Mouse (Mus musculus): ENCODE measurements around the gene Slpi. TPM values are rescaled to one million over a fixed set of nuclear protein-coding genes. Genes with fewer than 3 reads are reported as not detected.

Slpi gene
- polyA plus RNA-seq, 1 experiment from 2014 or later, result 26.6 TPM

GRCm38 (mm10) chr2:164393126-164393525 lies 4.2 kb upstream of the Slpi start:
- H3K27ac ChIP-seq (ENCODE audit: low read length), result no peak overlapping the region
- H3K4me1 ChIP-seq (ENCODE audit: control insufficient read depth, low read depth, low read length), result no peaks in the 10 kb centered on the region; the same call in 1 of the 2 replicates
- H3K27me3 ChIP-seq (ENCODE audit: control insufficient read depth, insufficient read depth, low read depth, low read length), result peaks cover 10% of the 10 kb centered on the region
- H3K4me2 ChIP-seq (ENCODE audit: low read depth, low read length), result no peak overlapping the region
- ATAC-seq (ENCODE audit: low read depth), result no peak
- no peaks in the 10 kb centered on the region for H3K36me3 ChIP-seq (ENCODE audit: control insufficient read depth, insufficient read depth)
- WGBS (ENCODE audit: insufficient replicate concordance), result 69% methylated on average over 29 of the region's 29 CpGs
- no peaks in the 10 kb centered on the region for H3K9me3 ChIP-seq (replicated peaks; ENCODE audit: control insufficient read depth, low read length)
- H3K4me3 ChIP-seq (ENCODE audit: low read depth, low read length), result no peak overlapping the region
- no peak overlapping the region for H3K9ac ChIP-seq (ENCODE audit: low read depth, low read length)

- no peak for ATAC-seq (ENCODE audit: low read depth)
- Histone ChIP-seq H3K36me3 (ENCODE audit: control insufficient read depth, insufficient read depth) (no peaks in the 10 kb centered on the region), H3K4me1 (ENCODE audit: control insufficient read depth, low read depth, low read length) (no peaks in the 10 kb centered on the region; the same call in 1 of the 2 replicates), H3K4me3 (ENCODE audit: low read depth, low read length) (peak overlapping the region; percentile 46), H3K9ac (ENCODE audit: low read depth, low read length) (no peak overlapping the region), H3K4me2 (ENCODE audit: low read depth, low read length) (peak overlapping the region; percentile 48), H3K27ac (ENCODE audit: low read length) (no peak overlapping the region), H3K9me3 (replicated peaks; ENCODE audit: control insufficient read depth, low read length) (no peaks in the 10 kb centered on the region), H3K27me3 (ENCODE audit: control insufficient read depth, insufficient read depth, low read depth, low read length) (peaks cover 10% of the 10 kb centered on the region)
- WGBS (ENCODE audit: insufficient replicate concordance), result under 1% methylated on average over 28 of the region's 30 CpGs
Measured at GRCm38 (mm10) chr2:164389499-164389898, 604 bp upstream of the Slpi start.

GRCm38 (mm10) chr2:164386953-164387352 lies 1.9 kb downstream of the Slpi start:
- no peak overlapping the region for H3K9ac ChIP-seq (ENCODE audit: low read depth, low read length)
- 6% methylated on average over 8 of the region's 8 CpGs for WGBS (ENCODE audit: insufficient replicate concordance)
- H3K36me3 ChIP-seq (ENCODE audit: control insufficient read depth, insufficient read depth), result no peaks in the 10 kb centered on the region
- H3K4me3 ChIP-seq (ENCODE audit: low read depth, low read length), result no peak overlapping the region
- no peaks in the 10 kb centered on the region for H3K9me3 ChIP-seq (replicated peaks; ENCODE audit: control insufficient read depth, low read length)
- H3K27me3 ChIP-seq (ENCODE audit: control insufficient read depth, insufficient read depth, low read depth, low read length), result peaks cover 10% of the 10 kb centered on the region
- no peaks in the 10 kb centered on the region; the same call in 1 of the 2 replicates for H3K4me1 ChIP-seq (ENCODE audit: control insufficient read depth, low read depth, low read length)
- H3K4me2 ChIP-seq (ENCODE audit: low read depth, low read length), result no peak overlapping the region
- ATAC-seq (ENCODE audit: low read depth), result no peak
- no peak overlapping the region for H3K27ac ChIP-seq (ENCODE audit: low read length)

GRCm38 (mm10) chr2:164385927-164386763 lies 2.8 kb downstream of the Slpi start:
- peaks cover 10% of the 10 kb centered on the region for H3K27me3 ChIP-seq (ENCODE audit: control insufficient read depth, insufficient read depth, low read depth, low read length)

GRCm38 (mm10) chr2:164383656-164384399 lies 5.1 kb downstream of the Slpi start:
- no peak overlapping the region for H3K27ac ChIP-seq (ENCODE audit: low read length)
- ATAC-seq (ENCODE audit: low read depth), result no peak
- H3K36me3 ChIP-seq (ENCODE audit: control insufficient read depth, insufficient read depth), result no peaks in the 10 kb centered on the region
- H3K4me1 ChIP-seq (ENCODE audit: control insufficient read depth, low read depth, low read length), result no peaks in the 10 kb centered on the region
- H3K4me2 ChIP-seq (ENCODE audit: low read depth, low read length), result no peak overlapping the region
- no peaks in the 10 kb centered on the region for H3K9me3 ChIP-seq (replicated peaks; ENCODE audit: control insufficient read depth, low read length)
- no peak overlapping the region for H3K9ac ChIP-seq (ENCODE audit: low read depth, low read length)
- 43% methylated on average over 11 of the region's 11 CpGs for WGBS (ENCODE audit: insufficient replicate concordance)
- H3K27me3 ChIP-seq (ENCODE audit: control insufficient read depth, insufficient read depth, low read depth, low read length), result peaks cover 4% of the 10 kb centered on the region
- H3K4me3 ChIP-seq (ENCODE audit: low read depth, low read length), result no peak overlapping the region

More at GRCm38 (mm10) chr2:164385927-164386763, 2.8 kb downstream of the Slpi start:
- Histone ChIP-seq H3K4me3 (ENCODE audit: low read depth, low read length) (no peak overlapping the region), H3K9ac (ENCODE audit: low read depth, low read length) (no peak overlapping the region), H3K4me2 (ENCODE audit: low read depth, low read length) (no peak overlapping the region), H3K36me3 (ENCODE audit: control insufficient read depth, insufficient read depth) (no peaks in the 10 kb centered on the region), H3K27ac (ENCODE audit: low read length) (no peak overlapping the region), H3K4me1 (ENCODE audit: control insufficient read depth, low read depth, low read length) (no peaks in the 10 kb centered on the region; the same call in 1 of the 2 replicates), H3K9me3 (replicated peaks; ENCODE audit: control insufficient read depth, low read length) (no peaks in the 10 kb centered on the region)
- WGBS (ENCODE audit: insufficient replicate concordance), result 21% methylated on average over 18 of the region's 18 CpGs
- ATAC-seq (ENCODE audit: low read depth), result no peak

DNA sequence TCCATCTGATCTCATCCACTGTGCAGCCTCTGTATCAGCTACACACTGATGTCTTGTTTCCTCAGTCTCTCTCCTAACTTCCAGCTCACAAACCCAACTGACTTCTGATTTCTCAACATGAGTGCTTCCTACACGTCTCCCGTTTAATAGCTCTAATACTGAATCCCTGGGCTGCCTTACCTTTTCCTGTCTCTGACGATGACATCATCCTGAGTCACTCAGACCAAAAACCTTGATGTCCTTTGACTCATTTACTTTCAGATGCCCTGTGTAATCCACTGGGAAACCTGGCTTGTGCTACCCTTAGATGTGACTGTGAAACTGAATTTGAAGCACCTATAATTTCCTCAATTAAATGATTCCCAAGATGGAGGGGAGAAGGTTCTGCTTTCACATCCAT lies 5.9 kb downstream of the Slpi start:
- WGBS (ENCODE audit: insufficient replicate concordance), result 28% methylated on average over 3 of the region's 3 CpGs
- Histone ChIP-seq H3K36me3 (ENCODE audit: control insufficient read depth, insufficient read depth) (no peaks in the 10 kb centered on the region), H3K27me3 (ENCODE audit: control insufficient read depth, insufficient read depth, low read depth, low read length) (no peaks in the 10 kb centered on the region; the same call in 1 of the 2 replicates), H3K4me2 (ENCODE audit: low read depth, low read length) (no peak overlapping the region), H3K27ac (ENCODE audit: low read length) (no peak overlapping the region), H3K4me1 (ENCODE audit: control insufficient read depth, low read depth, low read length) (no peaks in the 10 kb centered on the region), H3K4me3 (ENCODE audit: low read depth, low read length) (no peak overlapping the region), H3K9ac (ENCODE audit: low read depth, low read length) (no peak overlapping the region), H3K9me3 (replicated peaks; ENCODE audit: control insufficient read depth, low read length) (no peaks in the 10 kb centered on the region)
- no peak for ATAC-seq (ENCODE audit: low read depth)

DNA sequence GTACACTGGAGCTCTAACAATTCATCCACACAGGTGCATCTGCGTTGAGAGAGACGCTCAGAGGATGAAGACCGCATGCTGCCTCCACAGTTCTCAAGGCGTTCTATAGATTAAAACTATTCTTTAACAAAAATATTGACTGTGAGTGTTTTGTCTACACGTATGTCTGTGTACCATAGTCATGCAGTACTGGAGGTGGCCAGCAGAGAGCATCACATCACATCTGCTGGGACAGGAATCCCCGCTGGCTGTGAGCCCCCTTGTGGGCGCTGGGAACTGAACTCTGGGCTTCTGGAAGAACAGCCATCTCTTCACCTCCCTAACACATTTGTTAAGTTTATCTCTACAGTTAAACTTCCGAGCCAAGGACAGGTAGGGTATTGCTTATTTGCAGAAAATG lies 7.2 kb downstream of the Slpi start:
- Histone ChIP-seq H3K9me3 (replicated peaks; ENCODE audit: control insufficient read depth, low read length) (no peaks in the 10 kb centered on the region), H3K9ac (ENCODE audit: low read depth, low read length) (no peak overlapping the region), H3K27me3 (ENCODE audit: control insufficient read depth, insufficient read depth, low read depth, low read length) (no peaks in the 10 kb centered on the region), H3K4me1 (ENCODE audit: control insufficient read depth, low read depth, low read length) (no peaks in the 10 kb centered on the region), H3K27ac (ENCODE audit: low read length) (no peak overlapping the region), H3K4me3 (ENCODE audit: low read depth, low read length) (no peak overlapping the region), H3K4me2 (ENCODE audit: low read depth, low read length) (no peak overlapping the region), H3K36me3 (ENCODE audit: control insufficient read depth, insufficient read depth) (no peaks in the 10 kb centered on the region)
- ATAC-seq (ENCODE audit: low read depth), result no peak
- 60% methylated on average over 8 of the region's 8 CpGs for WGBS (ENCODE audit: insufficient replicate concordance)

DNA sequence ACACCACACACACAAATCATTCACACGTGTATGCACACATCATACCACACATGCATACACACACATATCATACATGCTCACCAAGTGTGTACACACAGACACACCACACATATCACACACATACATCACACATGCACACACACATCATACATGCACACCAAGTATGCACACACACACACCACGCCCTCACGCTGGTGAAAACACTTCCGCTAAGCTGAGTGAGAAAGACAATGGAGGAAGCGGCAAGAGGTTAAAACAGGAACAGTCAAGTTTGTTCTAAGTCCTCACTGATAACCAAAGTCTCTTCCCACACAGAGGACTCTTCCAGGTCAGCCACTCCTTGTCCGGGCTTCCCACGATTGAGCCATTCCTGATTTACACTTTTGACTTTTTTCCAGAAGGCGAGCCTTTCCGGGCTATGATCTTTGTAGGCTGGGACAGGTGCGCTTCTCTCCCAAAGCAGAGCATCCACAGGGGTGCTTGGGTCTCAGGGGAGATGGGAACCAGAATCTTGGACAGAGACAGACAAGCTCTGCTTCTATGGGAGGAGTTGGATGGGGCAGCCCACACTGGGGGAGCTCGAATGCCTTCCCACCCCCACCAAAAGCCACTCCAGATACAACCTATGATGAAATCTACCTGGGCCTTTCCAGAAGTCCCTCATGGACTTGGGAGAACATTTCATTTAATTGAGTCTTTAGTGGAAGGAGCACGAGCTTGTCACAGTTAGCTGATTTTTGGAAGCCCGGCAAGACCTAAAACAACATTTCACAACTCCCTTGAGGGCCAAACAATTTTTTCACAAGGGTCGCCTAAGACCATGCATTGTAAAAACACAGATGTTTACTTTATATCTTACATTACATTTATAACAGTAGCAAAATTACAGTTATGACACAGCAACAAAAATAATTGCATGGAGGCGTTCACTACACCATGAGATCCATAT lies 11.1 kb downstream of the Slpi start:
- no peak overlapping the region for H3K4me3 ChIP-seq (ENCODE audit: low read depth, low read length)
- H3K36me3 ChIP-seq (ENCODE audit: control insufficient read depth, insufficient read depth), result no peaks in the 10 kb centered on the region
- no peak overlapping the region for H3K4me2 ChIP-seq (ENCODE audit: low read depth, low read length)
- H3K9ac ChIP-seq (ENCODE audit: low read depth, low read length), result no peak overlapping the region
- no peaks in the 10 kb centered on the region for H3K9me3 ChIP-seq (replicated peaks; ENCODE audit: control insufficient read depth, low read length)
- ATAC-seq (ENCODE audit: low read depth), result no peak
- 64% methylated on average over 15 of the region's 15 CpGs for WGBS (ENCODE audit: insufficient replicate concordance)
- no peaks in the 10 kb centered on the region for H3K27me3 ChIP-seq (ENCODE audit: control insufficient read depth, insufficient read depth, low read depth, low read length)
- H3K4me1 ChIP-seq (ENCODE audit: control insufficient read depth, low read depth, low read length), result no peaks in the 10 kb centered on the region
- no peak overlapping the region; the same call in 1 of the 2 replicates for H3K27ac ChIP-seq (ENCODE audit: low read length)

Measured in liver, embryonic 16.5 days (tissue).